Comparison of ENCODE assay signal across 19 mouse cellular contexts in the genomic region with DNA sequence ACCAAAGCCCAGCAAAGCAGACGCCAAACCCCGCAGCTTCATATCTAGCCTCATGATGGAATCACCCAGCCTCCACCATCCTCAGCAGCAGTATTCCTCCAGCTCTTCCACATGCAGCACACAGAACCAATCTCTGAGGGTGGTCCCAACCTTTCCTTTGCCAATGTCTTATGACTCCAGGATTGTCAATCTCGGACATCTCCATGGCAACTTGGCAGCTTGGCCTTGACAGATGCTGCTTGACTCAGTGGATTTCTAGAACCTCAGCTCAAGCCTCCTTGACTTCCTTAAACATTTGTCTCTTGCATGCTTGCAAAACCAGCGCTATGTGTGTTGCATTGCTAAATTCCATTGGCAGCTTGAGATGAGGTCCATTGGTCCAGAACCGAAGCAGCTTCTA.
"Had no signal": no experiment of that assay in that cellular context is flagged by ENCODE, and none has a peak within 500 bp of the region (broad histone marks: within the 10 kb centered on the region; RNA-seq: fewer than 3 reads in every experiment).

No protein-coding gene starts in this region.

- H3K4me2 ChIP-seq: lung, embryonic 14.5 days; midbrain, embryonic 12.5 days; neural tube, embryonic 13.5 days; neural tube, embryonic 15.5 days had no signal

- H3K27me3 ChIP-seq: midbrain, embryonic 12.5 days; neural tube, embryonic 13.5 days; neural tube, embryonic 15.5 days had no signal

- ATAC-seq: midbrain, embryonic 16.5 days had no signal

- H3K9me3 ChIP-seq: neural tube, embryonic 13.5 days; neural tube, embryonic 15.5 days had no signal

- H3K27ac ChIP-seq: midbrain, embryonic 10.5 days; midbrain, embryonic 12.5 days; neural tube, embryonic 13.5 days; neural tube, embryonic 15.5 days had no signal

- H3K36me3 ChIP-seq: midbrain, embryonic 10.5 days; midbrain, embryonic 12.5 days; neural tube, embryonic 13.5 days; neural tube, embryonic 15.5 days had no signal

- H3K4me1 ChIP-seq: neural tube, embryonic 13.5 days had no signal

- H3K4me3 ChIP-seq: midbrain, embryonic 10.5 days; midbrain, embryonic 12.5 days; myocyte; neural tube, embryonic 13.5 days; neural tube, embryonic 15.5 days had no signal

- H3K9ac ChIP-seq: lung, embryonic 14.5 days; midbrain, embryonic 12.5 days; neural tube, embryonic 13.5 days; neural tube, embryonic 15.5 days had no signal

- DNase-seq: lung, adult 18-20 months; lung, embryonic 14.5 days; lung, postnatal 10 days; lung, postnatal 4 days; midbrain, embryonic 14.5 days; retina, postnatal 1 day; right cerebral cortex, adult 18-20 months; right cerebral cortex, postnatal 25 days; right cerebral cortex, postnatal 4 days; spleen, adult 18-20 months; thymus, adult 18-20 months; thymus, postnatal 14 days; thymus, postnatal 36 days had no signal
